Comparison of ENCODE assay signal across 24 mouse cellular contexts in the genomic region with DNA sequence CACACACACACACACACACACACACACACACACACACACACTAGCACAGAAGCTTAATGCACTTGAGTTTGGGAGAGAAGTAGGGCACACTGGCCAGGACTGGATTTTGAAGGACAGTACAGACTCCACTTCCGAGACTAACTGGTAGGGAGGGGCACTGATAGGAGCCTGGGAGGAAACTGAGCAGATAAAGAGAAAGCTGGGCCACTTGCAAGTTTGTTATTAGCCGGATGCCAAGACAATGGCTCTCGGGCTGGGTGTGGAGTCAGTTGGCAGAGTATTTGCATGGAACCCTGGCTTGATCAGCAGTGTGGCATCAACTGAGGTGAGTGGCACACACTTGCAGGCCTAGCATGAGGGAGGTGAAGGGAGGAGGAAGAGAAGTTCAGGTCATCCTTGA. TPM values are rescaled to one million over a fixed set of nuclear protein-coding genes. Genes with fewer than 3 reads are reported as not detected.
A peak's percentile ranks its signal among the peaks of the same experiment; 100 is the strongest.
DNase-seq lines count a peak whose midpoint lies in the region; ATAC-seq lines count a peak whose summit lies in the region.
"Had no signal": no experiment of that assay in that cellular context is flagged by ENCODE, and none has a peak within 500 bp of the region (broad histone marks: within the 10 kb centered on the region; RNA-seq: fewer than 3 reads in every experiment).

No protein-coding gene starts in this region.

- H3K9me3 ChIP-seq in heart, embryonic 10.5 days, result no peaks in the 10 kb centered on the region
- H3K9me3 ChIP-seq: limb, embryonic 15.5 days; lung, embryonic 15.5 days had no signal

- no peaks in the 10 kb centered on the region for H3K27me3 ChIP-seq in heart, embryonic 10.5 days (ENCODE audit: insufficient read depth, poor library complexity, severe bottlenecking)
- H3K27me3 ChIP-seq: limb, embryonic 15.5 days; lung, embryonic 15.5 days had no signal

- ATAC-seq in common myeloid progenitor, adult 5-6 weeks (replicated peaks; ENCODE audit: low read depth, poor library complexity, severe bottlenecking), result peak; percentile 79
- ATAC-seq: forebrain, embryonic 14.5 days; inflammation-experienced regulatory T-cells, adult 6 months had no signal

- H3K36me3 ChIP-seq in heart, embryonic 10.5 days, result no peaks in the 10 kb centered on the region
- H3K36me3 ChIP-seq: limb, embryonic 15.5 days; lung, embryonic 15.5 days had no signal

- 29% methylated on average over 3 of the region's 3 CpGs for WGBS in heart, embryonic 10.5 days

- peak overlapping the region; percentile 59 for H3K27ac ChIP-seq in heart, embryonic 10.5 days
- H3K27ac ChIP-seq: limb, embryonic 15.5 days; lung, embryonic 15.5 days had no signal

- H3K4me3 ChIP-seq in heart, embryonic 10.5 days, result no peak overlapping the region
- H3K4me3 ChIP-seq: limb, embryonic 15.5 days; lung, embryonic 15.5 days had no signal

- peaks cover 23% of the 10 kb centered on the region for H3K4me1 ChIP-seq in heart, embryonic 10.5 days
- H3K4me1 ChIP-seq: lung, embryonic 15.5 days had no signal

- DNase-seq in heart, embryonic 10.5 days (ENCODE audit: low spot score), result no peak
- no peak for DNase-seq in heart, postnatal 4 days
- DNase-seq in 416B (ENCODE audit: low read depth), result peak; percentile 62
- peak; percentile 71 for DNase-seq in lung, postnatal 36 days
- no peak for DNase-seq in gastrocnemius, postnatal 4 days (ENCODE audit: low spot score in 2 of 2)
- no peak for DNase-seq in c-Kit-positive CD71-positive TER-119-positive erythroid progenitor cells, embryonic 14.5 days (ENCODE audit: low spot score)
- DNase-seq: adrenal gland, adult 2 months; cerebellum, adult 9-10 months; embryo, embryonic 11 days; kidney, postnatal 14 days; layer of hippocampus, adult 9-11 months; midbrain, embryonic 14.5 days; spleen, adult 18-20 months; thymus, postnatal 4 days had no signal

RNA-seq across cellular contexts. Expression of a gene that starts 51.0 kb away (rescaled TPM):
- polyA plus RNA-seq in heart, embryonic 10.5 days (2016; fragmentation: Nextera tagmentation; extraction: Ambion mirVana), result not detected in 2 replicates
- not detected for total RNA-seq in heart, postnatal 4 days (2021)
- total RNA-seq in common myeloid progenitor, adult 5-6 weeks (2017), result not detected in 2 replicates
- not detected for total RNA-seq in gastrocnemius, postnatal 4 days (2021)
- total RNA-seq: adrenal gland, adult 2 months; gastrocnemius, adult 18-20 months; hematopoietic stem cell, adult 5-6 weeks; left cerebral cortex, postnatal 10 days had no signal
- polyA plus RNA-seq: adrenal gland, adult 2 months; C2C12; forebrain, embryonic 14.5 days; inflammation-experienced regulatory T-cells, adult 6 months; limb, embryonic 15.5 days; lung, embryonic 15.5 days; midbrain, embryonic 14.5 days; stomach, embryonic 16.5 days had no signal

Comparison
In these comparisons a context has a peak if more than half of its experiments do, and no peak if none do; other contexts are left out.
1. DNase-seq: peak in 416B (single experiment) and lung, postnatal 36 days (single experiment); none in heart, embryonic 10.5 days (single experiment), heart, postnatal 4 days (single experiment), gastrocnemius, postnatal 4 days (0 of 2) and c-Kit-positive CD71-positive TER-119-positive erythroid progenitor cells, embryonic 14.5 days (single experiment).